Mouse (Mus musculus): ENCODE measurements around the gene Lingo3. TPM values are rescaled to one million over a fixed set of nuclear protein-coding genes. Genes with fewer than 3 reads are reported as not detected.
"Not testable (repeated sequence)": the region's sequence is repeated elsewhere in the genome, so short reads cannot be mapped to it uniquely, and the experiment has no call there.

Lingo3 gene
- polyA plus RNA-seq, 1 experiment = 0.19 TPM

DNA sequence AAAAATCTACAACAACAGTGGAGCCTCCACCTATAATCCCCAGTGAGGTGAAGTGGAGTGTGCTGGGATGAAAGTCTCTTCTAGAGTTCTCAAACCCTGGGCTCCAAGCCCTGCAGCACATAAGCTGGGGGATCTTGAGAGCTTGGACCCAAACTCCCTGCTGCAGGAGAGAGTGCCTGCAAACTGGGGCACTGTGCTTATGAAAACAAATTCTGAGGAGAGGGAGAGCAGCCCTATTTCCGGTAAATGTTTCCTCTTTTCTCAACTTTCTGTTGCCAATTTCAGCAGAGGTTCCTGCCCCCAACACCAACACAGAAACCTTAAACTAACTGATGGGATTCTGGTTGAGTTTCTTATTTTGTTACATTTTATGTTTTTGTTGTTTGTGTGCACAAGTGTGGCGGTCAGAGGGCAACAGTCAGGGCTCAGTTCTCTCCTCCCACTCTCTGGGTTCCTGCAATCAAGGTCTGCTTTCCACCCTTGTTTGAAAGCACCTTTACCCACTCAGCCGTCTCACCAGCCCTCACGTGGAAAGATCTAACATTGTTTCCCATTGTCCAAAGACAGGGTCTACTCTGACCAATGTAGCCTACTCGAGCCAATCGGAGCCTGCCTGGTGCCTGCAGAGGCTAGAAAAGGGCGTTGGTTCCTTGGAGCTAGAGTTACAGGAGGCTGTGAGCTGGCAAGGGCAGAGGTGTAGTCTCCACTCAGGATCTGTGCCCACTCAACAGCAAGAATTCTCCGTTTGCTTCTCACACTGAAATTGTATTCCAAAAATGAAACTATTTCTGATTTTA, 19.8 kb downstream of the Lingo3 start:
- Histone ChIP-seq H3K27ac (ENCODE audit: insufficient read depth, low read length) (no peak overlapping the region), H3K4me3 (ENCODE audit: insufficient read depth, low read length) (no peak overlapping the region), H3K4me1 (ENCODE audit: control insufficient read depth, insufficient read depth, low read length) (no peaks in the 10 kb centered on the region)
- no peak for TF ChIP-seq CTCF (IDR thresholded peaks at IDR 0.05; ENCODE audit: borderline replicate concordance, insufficient read depth, low read length)
- no peak for TF ChIP-seq POLR2A (IDR thresholded peaks at IDR 0.05; ENCODE audit: low read depth, low read length)

DNA sequence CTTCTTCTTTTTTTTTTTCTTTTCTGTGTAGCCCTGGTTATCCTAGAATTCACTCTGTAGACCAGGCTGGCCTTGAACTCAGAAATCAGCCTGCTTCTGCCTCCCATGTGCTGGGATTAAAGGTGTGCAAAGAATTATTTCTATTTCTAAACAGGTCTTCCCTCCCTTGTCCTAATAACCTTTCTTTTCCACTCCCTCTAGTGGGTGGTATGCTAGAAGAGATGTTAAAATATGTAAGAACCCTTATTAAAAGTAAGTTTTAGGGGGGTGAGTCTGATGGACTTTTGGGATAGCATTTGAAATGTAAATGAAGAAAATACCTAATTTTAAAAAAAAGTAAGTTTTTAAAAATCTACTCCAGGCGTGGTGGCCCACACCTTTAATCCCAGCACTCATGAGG, 20.5 kb downstream of the Lingo3 start:
- Histone ChIP-seq H3K4me3 (ENCODE audit: insufficient read depth, low read length) (no peak overlapping the region), H3K27ac (ENCODE audit: insufficient read depth, low read length) (no peak overlapping the region), H3K4me1 (ENCODE audit: control insufficient read depth, insufficient read depth, low read length) (no peaks in the 10 kb centered on the region)
- TF ChIP-seq POLR2A (IDR thresholded peaks at IDR 0.05; ENCODE audit: low read depth, low read length) (no peak), CTCF (IDR thresholded peaks at IDR 0.05; ENCODE audit: borderline replicate concordance, insufficient read depth, low read length) (no peak)

DNA sequence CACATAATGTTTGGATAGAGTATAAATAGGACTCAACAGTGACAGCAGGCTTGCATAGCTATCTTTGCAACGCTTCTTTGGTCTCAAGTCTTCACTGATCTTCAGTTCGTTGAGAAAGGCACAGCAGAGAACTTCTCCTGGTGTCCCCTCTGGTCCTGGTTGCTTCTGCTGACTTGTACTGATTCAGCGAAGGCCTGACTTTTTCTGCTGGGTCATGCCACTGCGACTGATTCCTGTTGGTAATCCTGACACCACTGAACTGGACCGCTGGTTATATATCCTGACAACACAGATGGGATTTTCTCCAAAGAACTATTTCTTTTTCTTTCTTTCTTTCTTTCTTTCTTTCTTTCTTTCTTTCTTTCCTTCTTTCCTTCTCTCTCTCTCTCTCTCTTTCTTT, 21.3 kb downstream of the Lingo3 start:
- Histone ChIP-seq H3K4me3 (ENCODE audit: insufficient read depth, low read length) (no peak overlapping the region), H3K4me1 (ENCODE audit: control insufficient read depth, insufficient read depth, low read length) (no peaks in the 10 kb centered on the region), H3K27ac (ENCODE audit: insufficient read depth, low read length) (no peak overlapping the region)
- TF ChIP-seq POLR2A (IDR thresholded peaks at IDR 0.05; ENCODE audit: low read depth, low read length) = no peak
- no peak for TF ChIP-seq CTCF (IDR thresholded peaks at IDR 0.05; ENCODE audit: borderline replicate concordance, insufficient read depth, low read length)

DNA sequence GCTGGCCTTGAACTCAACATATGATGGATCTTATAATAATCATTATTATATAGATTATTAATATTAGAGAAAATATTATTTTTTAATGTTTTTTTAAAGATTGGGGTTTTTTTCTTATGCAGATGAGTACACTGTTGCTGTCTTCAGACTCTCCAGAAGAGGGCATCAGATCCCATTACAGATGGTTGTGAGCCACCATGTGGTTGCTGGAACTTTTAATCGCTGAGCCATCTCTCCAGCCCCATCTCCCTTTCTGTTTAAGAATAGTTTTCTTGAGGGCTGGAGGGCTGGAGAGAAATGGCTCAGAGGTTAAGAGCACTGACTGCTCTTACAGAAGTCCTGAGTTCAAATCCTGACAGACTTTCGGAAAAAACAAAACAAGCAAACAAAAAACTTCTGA, 21.8 kb downstream of the Lingo3 start:
- Histone ChIP-seq H3K4me3 (ENCODE audit: insufficient read depth, low read length) (no peak overlapping the region), H3K27ac (ENCODE audit: insufficient read depth, low read length) (no peak overlapping the region), H3K4me1 (ENCODE audit: control insufficient read depth, insufficient read depth, low read length) (no peaks in the 10 kb centered on the region)
- TF ChIP-seq CTCF (IDR thresholded peaks at IDR 0.05; ENCODE audit: borderline replicate concordance, insufficient read depth, low read length) (no peak), POLR2A (IDR thresholded peaks at IDR 0.05; ENCODE audit: low read depth, low read length) (no peak)

DNA sequence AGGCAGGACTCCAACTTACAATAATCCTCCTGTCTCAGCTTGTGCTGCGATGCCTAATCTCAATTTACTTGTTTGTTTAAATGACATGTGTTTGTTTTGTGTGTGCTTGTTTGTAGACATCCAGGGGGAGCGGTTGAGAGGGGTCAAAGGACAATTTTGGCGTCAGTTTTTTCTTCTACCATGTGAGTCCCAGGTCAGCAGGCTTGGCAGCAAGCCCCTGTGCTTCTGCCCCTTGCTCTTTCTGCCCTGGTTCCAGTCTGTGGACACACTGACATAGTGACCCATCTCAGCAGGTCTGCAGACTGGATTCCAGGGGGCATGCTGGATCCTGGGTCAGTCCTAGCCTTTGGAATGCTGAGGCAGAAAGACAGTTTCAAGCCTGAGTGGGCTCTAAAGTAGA, 24.4 kb downstream of the Lingo3 start:
- Histone ChIP-seq H3K27ac (ENCODE audit: insufficient read depth, low read length) (no peak overlapping the region), H3K4me1 (ENCODE audit: control insufficient read depth, insufficient read depth, low read length) (no peaks in the 10 kb centered on the region), H3K4me3 (ENCODE audit: insufficient read depth, low read length) (no peak overlapping the region)
- TF ChIP-seq POLR2A (IDR thresholded peaks at IDR 0.05; ENCODE audit: low read depth, low read length) = no peak
- TF ChIP-seq CTCF (IDR thresholded peaks at IDR 0.05; ENCODE audit: borderline replicate concordance, insufficient read depth, low read length) = no peak

DNA sequence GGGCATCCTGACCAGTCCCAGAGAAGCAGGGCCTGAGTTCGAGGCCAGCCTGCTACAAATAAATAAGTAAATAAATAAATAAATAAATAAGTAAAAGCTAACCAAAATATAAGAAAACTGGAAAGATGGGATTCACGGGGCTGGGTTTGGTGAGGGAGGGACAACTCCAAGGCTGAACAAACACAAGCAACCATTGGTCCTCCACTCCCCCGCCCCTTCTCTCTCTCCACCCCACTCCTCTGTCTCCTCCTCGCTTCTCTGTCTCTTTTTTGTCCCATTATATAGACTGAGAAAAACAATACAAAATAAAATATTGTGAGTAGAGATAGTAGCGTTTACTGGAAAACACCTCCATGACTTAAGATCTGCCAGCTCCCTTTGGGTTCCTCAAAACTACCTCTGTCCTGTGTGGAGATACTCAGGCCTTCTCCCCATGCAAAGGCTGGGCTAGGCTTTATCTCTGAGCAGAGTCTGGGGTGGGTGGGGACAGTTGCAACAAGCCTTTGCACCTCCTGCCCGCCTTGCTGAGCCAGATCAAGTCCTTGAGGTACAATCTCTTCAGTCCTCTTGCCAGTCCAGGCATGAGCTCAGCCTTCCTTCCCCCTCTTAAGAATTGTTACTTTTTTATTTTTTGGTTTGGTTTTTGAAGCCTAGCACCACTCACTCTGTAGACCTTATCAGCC, 25.1 kb downstream of the Lingo3 start:
- TF ChIP-seq POLR2A (IDR thresholded peaks at IDR 0.05; ENCODE audit: low read depth, low read length) (no peak), CTCF (IDR thresholded peaks at IDR 0.05; ENCODE audit: borderline replicate concordance, insufficient read depth, low read length) (no peak)
- H3K27ac ChIP-seq (ENCODE audit: insufficient read depth, low read length) = no peak overlapping the region
- no peaks in the 10 kb centered on the region for H3K4me1 ChIP-seq (ENCODE audit: control insufficient read depth, insufficient read depth, low read length)
- H3K4me3 ChIP-seq (ENCODE audit: insufficient read depth, low read length) = no peak overlapping the region

DNA sequence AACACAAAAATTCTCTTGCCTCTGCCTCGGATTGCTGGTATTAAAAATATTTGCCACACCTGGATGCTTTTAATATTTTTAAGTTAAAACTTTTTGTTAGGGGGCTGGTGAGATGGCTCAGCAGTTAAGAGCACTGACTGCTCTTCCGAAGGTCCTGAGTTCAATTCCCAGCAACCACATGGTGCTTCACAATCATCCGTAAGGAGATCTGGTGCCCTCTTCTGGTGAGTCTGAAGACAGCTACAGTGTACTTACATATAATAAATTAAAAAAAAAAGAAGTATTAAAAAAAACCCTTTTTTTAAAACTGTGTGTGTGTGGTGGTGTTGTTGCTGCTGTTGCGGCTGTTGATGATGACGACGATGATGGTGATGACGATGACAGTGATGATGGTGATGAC, 25.9 kb downstream of the Lingo3 start:
- not testable (repeated sequence) for H3K27ac ChIP-seq (ENCODE audit: insufficient read depth, low read length); H3K4me3 ChIP-seq (ENCODE audit: insufficient read depth, low read length); H3K4me1 ChIP-seq (ENCODE audit: control insufficient read depth, insufficient read depth, low read length)

DNA sequence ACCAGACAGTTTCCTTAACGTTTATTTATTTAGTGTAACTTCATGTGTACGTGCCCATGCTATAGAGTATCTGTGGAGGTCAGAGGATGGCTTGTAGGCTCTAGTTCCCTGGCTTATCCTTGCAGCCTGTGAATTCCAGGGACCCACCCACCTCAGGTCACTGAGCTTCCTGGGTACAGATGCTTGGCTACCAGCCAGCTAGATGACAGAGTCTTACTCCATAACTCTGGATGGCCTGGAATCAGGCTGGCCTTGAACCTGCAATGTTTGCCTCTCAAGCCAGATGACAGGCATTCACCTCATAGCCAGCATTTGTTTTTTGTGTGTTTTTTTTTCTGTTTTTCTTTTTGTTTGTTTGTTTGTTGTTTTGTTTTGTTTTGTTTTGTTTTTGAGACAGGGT, 26.7 kb downstream of the Lingo3 start:
- Histone ChIP-seq H3K27ac (ENCODE audit: insufficient read depth, low read length) (no peak overlapping the region), H3K4me3 (ENCODE audit: insufficient read depth, low read length) (no peak overlapping the region), H3K4me1 (ENCODE audit: control insufficient read depth, insufficient read depth, low read length) (no peaks in the 10 kb centered on the region)
- TF ChIP-seq POLR2A (IDR thresholded peaks at IDR 0.05; ENCODE audit: low read depth, low read length) (no peak), CTCF (IDR thresholded peaks at IDR 0.05; ENCODE audit: borderline replicate concordance, insufficient read depth, low read length) (no peak)

DNA sequence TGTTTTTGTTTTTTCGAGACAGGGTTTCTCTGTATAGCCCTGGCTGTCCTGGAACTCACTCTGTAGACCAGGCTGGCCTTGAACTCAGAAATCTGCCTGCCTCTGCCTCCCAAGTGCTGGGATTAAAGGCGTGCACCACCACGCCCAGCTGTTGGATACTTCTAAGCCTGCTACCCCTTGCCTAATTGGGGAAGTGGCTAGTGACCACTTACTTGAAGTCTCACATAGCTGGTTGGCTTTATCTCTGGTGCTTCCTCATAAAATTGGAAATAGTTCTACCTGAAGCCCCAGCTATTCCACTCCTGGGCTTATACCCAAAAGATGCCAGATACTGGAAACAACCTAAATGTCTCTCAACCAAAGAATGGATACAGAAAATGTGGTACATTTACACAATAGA, 27.5 kb downstream of the Lingo3 start:
- H3K27ac ChIP-seq (ENCODE audit: insufficient read depth, low read length); H3K4me3 ChIP-seq (ENCODE audit: insufficient read depth, low read length): not testable (repeated sequence)

DNA sequence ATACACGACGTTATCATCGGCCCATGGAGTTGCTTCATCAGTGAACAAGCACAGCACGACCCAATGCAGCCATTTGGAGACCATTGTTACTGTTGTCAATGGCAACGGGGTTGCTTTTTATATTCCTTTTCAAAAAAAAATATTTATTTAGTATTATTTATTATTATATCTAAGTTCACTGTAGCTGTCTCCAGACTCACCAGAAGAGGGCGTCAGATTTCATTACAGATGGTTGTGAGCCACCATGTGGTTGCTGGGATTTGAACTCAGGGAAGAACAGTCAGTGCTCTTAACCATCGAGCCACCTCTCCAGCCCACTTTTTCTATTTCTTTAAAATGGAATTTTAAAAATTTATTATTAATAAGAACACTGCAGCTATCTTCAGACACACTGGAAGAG, 29.0 kb downstream of the Lingo3 start:
- TF ChIP-seq POLR2A (IDR thresholded peaks at IDR 0.05; ENCODE audit: low read depth, low read length) = no peak
- no peak for TF ChIP-seq CTCF (IDR thresholded peaks at IDR 0.05; ENCODE audit: borderline replicate concordance, insufficient read depth, low read length)
- Histone ChIP-seq H3K4me3 (ENCODE audit: insufficient read depth, low read length) (no peak overlapping the region), H3K27ac (ENCODE audit: insufficient read depth, low read length) (no peak overlapping the region), H3K4me1 (ENCODE audit: control insufficient read depth, insufficient read depth, low read length) (no peaks in the 10 kb centered on the region)

More for the DNA sequence above, 27.5 kb downstream of the Lingo3 start:
- H3K4me1 ChIP-seq (ENCODE audit: control insufficient read depth, insufficient read depth, low read length) = not testable (repeated sequence)
